Mouse (Mus musculus) heart, embryonic 12.5 days (tissue): ENCODE results near the gene Cenpn. TPM values are rescaled to one million over a fixed set of nuclear protein-coding genes. Genes with fewer than 3 reads are reported as not detected.

ENCODE experiments used
- ATAC-seq: fragments of 200-750 bp; cut with Nextera tagmentation; 2 replicates; pipeline ENCODE4 v1.8.0; 2017; ENCODE audit warnings: moderate TSS enrichment, moderate library complexity; ENCODE audit not compliant: insufficient number of reproducible peaks, low FRiP score
- H3K27ac ChIP-seq: fragments of 300-500 bp; sonication (generic); 2 replicates; pipeline ENCODE4 v1.5.1; 2016; ENCODE audit warnings: mild to moderate bottlenecking, moderate library complexity; ENCODE audit not compliant: poor library complexity, severe bottlenecking
- H3K27me3 ChIP-seq: fragments of 300-500 bp; sonication (generic); replicated peaks from 2 replicates; pipeline ENCODE4 v1.6.1; 2016; ENCODE audit warnings: mild to moderate bottlenecking, moderate library complexity
- H3K36me3 ChIP-seq: fragments of 300-500 bp; sonication (generic); 2 replicates; pipeline ENCODE4 v1.6.1; 2016; ENCODE audit warnings: mild to moderate bottlenecking, moderate library complexity
- H3K4me1 ChIP-seq: fragments of 300-500 bp; sonication (generic); replicated peaks from 2 replicates; pipeline ENCODE4 v1.6.1; 2016; ENCODE audit warnings: mild to moderate bottlenecking
- H3K4me2 ChIP-seq: fragments of 300-500 bp; sonication (generic); 2 replicates; pipeline ENCODE4 v1.6.1; 2016; ENCODE audit warnings: mild to moderate bottlenecking, moderate library complexity
- H3K4me3 ChIP-seq: fragments of 300-500 bp; sonication (generic); 2 replicates; pipeline ENCODE4 v1.5.1; 2016; ENCODE audit warnings: mild to moderate bottlenecking
- H3K9ac ChIP-seq: fragments of 300-500 bp; sonication (generic); 2 replicates; pipeline ENCODE4 v1.6.1; 2016; ENCODE audit warnings: mild to moderate bottlenecking, moderate library complexity
- H3K9me3 ChIP-seq: fragments of 300-500 bp; sonication (generic); replicated peaks from 2 replicates; pipeline ENCODE4 v1.6.1; 2016; ENCODE audit warnings: mild to moderate bottlenecking, moderate library complexity
- WGBS: fragments of 180-500 bp; shearing (Covaris S2); methylation state at CpG from one replicate; pipeline ENCODE4 v1.1.7; 2016; 5-methylcytosine and 5-hydroxymethylcytosine counted together
- polyA plus RNA-seq: library from polyadenylated mRNA; unstranded; fragments of >200 nt; fragmentation: Nextera tagmentation; extraction: Ambion mirVana; gene quantifications from 2 replicates; pipeline ENCODE4 v1.2.1, GENCODE M21; 2016

Cenpn gene
- polyA plus RNA-seq, 1 experiment from 2014 or later = 25.7 TPM

GRCm38 (mm10) chr8:116895521-116895920, 26.0 kb upstream of the Cenpn start:
- Histone ChIP-seq H3K4me2 (no peak overlapping the region), H3K9ac (no peak overlapping the region), H3K4me1 (no peaks in the 10 kb centered on the region), H3K36me3 (peaks cover 35% of the 10 kb centered on the region), H3K4me3 (no peak overlapping the region), H3K9me3 (peaks cover 5% of the 10 kb centered on the region; the same call in 1 of the 2 replicates), H3K27ac (no peak overlapping the region), H3K27me3 (no peaks in the 10 kb centered on the region)
- 90% methylated on average over 6 of the region's 6 CpGs for WGBS
- ATAC-seq = no peak

GRCm38 (mm10) chr8:116904736-116905135, 16.8 kb upstream of the Cenpn start:
- Histone ChIP-seq H3K4me2 (no peak overlapping the region), H3K4me1 (peaks cover 6% of the 10 kb centered on the region; the same call in 1 of the 2 replicates), H3K4me3 (no peak overlapping the region), H3K9ac (no peak overlapping the region), H3K27ac (no peak overlapping the region), H3K27me3 (no peaks in the 10 kb centered on the region), H3K9me3 (peaks cover 6% of the 10 kb centered on the region; the same call in 1 of the 2 replicates), H3K36me3 (peaks cover 43% of the 10 kb centered on the region)
- 92% methylated on average over 4 of the region's 4 CpGs for WGBS
- no peak for ATAC-seq

DNA sequence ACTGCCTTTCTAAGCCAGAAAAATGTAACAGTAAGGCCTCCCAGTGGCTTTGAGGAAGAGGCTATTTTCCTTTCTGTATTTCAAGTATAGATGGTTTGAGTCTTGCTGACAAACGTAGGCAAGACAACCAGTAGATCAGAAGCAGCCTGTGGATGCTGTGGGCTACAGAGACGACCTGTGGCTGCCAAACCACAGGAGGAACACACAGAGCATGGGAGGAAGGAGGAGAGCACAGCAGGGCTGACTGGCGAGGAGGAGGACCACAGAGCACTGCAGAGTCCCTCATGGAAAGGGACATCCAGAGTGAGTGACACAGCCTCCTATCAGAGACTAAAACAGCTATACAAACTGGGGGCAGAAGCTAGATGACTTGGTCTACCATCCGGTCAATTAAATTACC, 16.3 kb upstream of the Cenpn start:
- no peak overlapping the region for H3K4me2 ChIP-seq
- H3K27ac ChIP-seq = no peak overlapping the region
- H3K4me1 ChIP-seq = peaks cover 6% of the 10 kb centered on the region; the same call in 1 of the 2 replicates
- H3K9ac ChIP-seq = no peak overlapping the region
- peaks cover 6% of the 10 kb centered on the region; the same call in 1 of the 2 replicates for H3K9me3 ChIP-seq
- no peak overlapping the region for H3K4me3 ChIP-seq
- WGBS = 83% methylated on average over 4 of the region's 4 CpGs
- ATAC-seq = no peak
- peaks cover 48% of the 10 kb centered on the region for H3K36me3 ChIP-seq
- H3K27me3 ChIP-seq = no peaks in the 10 kb centered on the region

GRCm38 (mm10) chr8:116905836-116906235, 15.7 kb upstream of the Cenpn start:
- no peak overlapping the region for H3K4me2 ChIP-seq
- peaks cover 53% of the 10 kb centered on the region for H3K36me3 ChIP-seq
- ATAC-seq = no peak
- no peak overlapping the region for H3K27ac ChIP-seq
- H3K4me3 ChIP-seq = no peak overlapping the region
- H3K9me3 ChIP-seq = peaks cover 6% of the 10 kb centered on the region; the same call in 1 of the 2 replicates
- H3K4me1 ChIP-seq = peaks cover 6% of the 10 kb centered on the region; the same call in 1 of the 2 replicates
- no peaks in the 10 kb centered on the region for H3K27me3 ChIP-seq
- 90% methylated on average over 4 of the region's 4 CpGs for WGBS
- H3K9ac ChIP-seq = no peak overlapping the region

GRCm38 (mm10) chr8:116921005-116921336, 559 bp upstream of the Cenpn start:
- ATAC-seq = peak; percentile 70
- H3K4me1 ChIP-seq = peaks cover 13% of the 10 kb centered on the region
- under 1% methylated on average over 22 of the region's 22 CpGs for WGBS
- H3K9ac ChIP-seq = peak overlapping the region; percentile 73
- no peaks in the 10 kb centered on the region for H3K9me3 ChIP-seq
- H3K27ac ChIP-seq = peak overlapping the region; percentile 85
- H3K4me2 ChIP-seq = peak overlapping the region; percentile 75
- H3K4me3 ChIP-seq = peak overlapping the region; percentile 69
- H3K27me3 ChIP-seq = no peaks in the 10 kb centered on the region
- H3K36me3 ChIP-seq = peaks cover 29% of the 10 kb centered on the region

- Histone ChIP-seq H3K9ac (peak overlapping the region; percentile 73), H3K4me3 (peak overlapping the region; percentile 69), H3K9me3 (no peaks in the 10 kb centered on the region), H3K27ac (peak overlapping the region; percentile 85), H3K4me1 (peaks cover 13% of the 10 kb centered on the region), H3K4me2 (peak overlapping the region; percentile 75), H3K36me3 (peaks cover 28% of the 10 kb centered on the region), H3K27me3 (no peaks in the 10 kb centered on the region)
- no peak for ATAC-seq
- WGBS = 29% methylated on average over 17 of the region's 17 CpGs
Observed at GRCm38 (mm10) chr8:116922060-116922757, 679 bp downstream of the Cenpn start.

- H3K4me3 ChIP-seq = no peak overlapping the region
- no peak overlapping the region for H3K27ac ChIP-seq
- no peak for ATAC-seq
- no peaks in the 10 kb centered on the region for H3K27me3 ChIP-seq
- H3K4me2 ChIP-seq = no peak overlapping the region
- no peaks in the 10 kb centered on the region for H3K9me3 ChIP-seq
- H3K36me3 ChIP-seq = peaks cover 42% of the 10 kb centered on the region
- H3K9ac ChIP-seq = no peak overlapping the region
- 75% methylated on average over 8 of the region's 8 CpGs for WGBS
- H3K4me1 ChIP-seq = peaks cover 13% of the 10 kb centered on the region
Observed at GRCm38 (mm10) chr8:116923526-116923925, 2.0 kb downstream of the Cenpn start.

GRCm38 (mm10) chr8:116927880-116928279, 6.3 kb downstream of the Cenpn start:
- Histone ChIP-seq H3K36me3 (peaks cover 80% of the 10 kb centered on the region), H3K27ac (no peak overlapping the region), H3K27me3 (no peaks in the 10 kb centered on the region), H3K4me2 (no peak overlapping the region), H3K9ac (no peak overlapping the region), H3K4me3 (no peak overlapping the region), H3K4me1 (no peaks in the 10 kb centered on the region), H3K9me3 (no peaks in the 10 kb centered on the region)
- WGBS = 79% methylated on average over 9 of the region's 9 CpGs
- ATAC-seq = no peak

- peaks cover 86% of the 10 kb centered on the region for H3K36me3 ChIP-seq
- H3K9ac ChIP-seq = no peak overlapping the region
- H3K4me2 ChIP-seq = no peak overlapping the region
- no peak for ATAC-seq
- WGBS = 92% methylated on average over 5 of the region's 5 CpGs
- no peak overlapping the region for H3K4me3 ChIP-seq
- no peak overlapping the region for H3K27ac ChIP-seq
- H3K4me1 ChIP-seq = no peaks in the 10 kb centered on the region
- H3K9me3 ChIP-seq = no peaks in the 10 kb centered on the region
- no peaks in the 10 kb centered on the region for H3K27me3 ChIP-seq
Observed at GRCm38 (mm10) chr8:116928588-116928987, 7.1 kb downstream of the Cenpn start.

DNA sequence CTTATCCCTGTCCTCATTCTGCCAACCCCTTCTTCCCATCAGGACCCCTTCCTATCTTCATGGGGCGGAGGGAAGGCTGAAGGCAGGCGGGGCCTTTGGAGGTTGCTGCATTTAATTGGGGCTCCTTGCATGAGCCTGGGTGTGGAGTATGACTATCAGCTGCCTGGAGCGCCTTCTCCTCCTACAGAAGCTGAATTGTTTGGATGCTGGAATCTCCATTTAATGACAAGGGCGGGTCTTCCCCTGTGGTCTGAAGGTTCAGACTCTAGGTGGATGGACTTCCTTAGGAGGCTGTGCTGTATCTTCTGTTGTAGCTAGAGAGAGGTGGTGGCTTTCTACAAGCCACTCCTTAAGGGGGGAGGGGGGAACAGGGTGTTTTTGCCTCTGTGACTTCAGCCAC, 13.4 kb downstream of the Cenpn start:
- H3K4me1 ChIP-seq = no peaks in the 10 kb centered on the region
- no peak for ATAC-seq
- H3K9ac ChIP-seq = no peak overlapping the region
- H3K4me3 ChIP-seq = no peak overlapping the region
- no peak overlapping the region for H3K27ac ChIP-seq
- H3K9me3 ChIP-seq = no peaks in the 10 kb centered on the region
- H3K27me3 ChIP-seq = no peaks in the 10 kb centered on the region
- WGBS = 83% methylated on average over 4 of the region's 4 CpGs
- no peak overlapping the region for H3K4me2 ChIP-seq
- H3K36me3 ChIP-seq = peaks cover 81% of the 10 kb centered on the region

DNA sequence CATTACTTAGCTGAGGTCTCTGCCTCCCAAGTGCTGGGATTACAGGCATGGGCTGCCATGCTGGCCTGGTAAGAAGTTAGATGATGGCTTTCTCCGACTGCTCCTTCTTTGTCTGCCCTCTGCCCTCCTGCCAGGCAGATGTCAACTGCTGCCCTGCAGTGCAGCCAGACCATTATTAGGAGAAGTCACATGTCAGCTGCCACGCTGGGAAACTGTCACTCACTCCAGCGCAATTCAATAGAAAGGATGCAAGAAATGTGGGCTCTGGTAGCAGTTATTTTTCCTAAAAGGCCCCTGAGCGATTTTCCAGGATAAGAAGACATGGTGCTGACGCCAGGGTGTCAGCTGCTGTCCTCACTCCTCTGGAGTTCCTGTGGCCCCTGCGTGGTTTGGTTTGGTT, 14.0 kb downstream of the Cenpn start:
- 83% methylated on average over 6 of the region's 6 CpGs for WGBS
- H3K36me3 ChIP-seq = peaks cover 81% of the 10 kb centered on the region
- H3K4me3 ChIP-seq = no peak overlapping the region
- no peak overlapping the region for H3K27ac ChIP-seq
- ATAC-seq = no peak
- H3K4me1 ChIP-seq = no peaks in the 10 kb centered on the region
- H3K4me2 ChIP-seq = no peak overlapping the region
- H3K9ac ChIP-seq = no peak overlapping the region
- H3K9me3 ChIP-seq = no peaks in the 10 kb centered on the region
- no peaks in the 10 kb centered on the region for H3K27me3 ChIP-seq
